Mouse (Mus musculus) limb, embryonic 13.5 days (tissue): ENCODE measurements around the gene Gstcd. TPM values are rescaled to one million over a fixed set of nuclear protein-coding genes. Genes with fewer than 3 reads are reported as not detected.
A peak's percentile ranks its signal among the peaks of the same experiment; 100 is the strongest.

Experiments used
- ATAC-seq: fragments of 200-750 bp; cut with Nextera tagmentation; 2 replicates; pipeline ENCODE4 v1.8.0; 2017; ENCODE audit warnings: low read depth, moderate number of reproducible peaks, moderate TSS enrichment; ENCODE audit not compliant: low FRiP score
- H3K27ac ChIP-seq: fragments of 300-500 bp; sonication (generic); 2 replicates; pipeline ENCODE4 v1.5.1; 2015; ENCODE audit warnings: inconsistent platforms, mild to moderate bottlenecking, moderate library complexity
- H3K27me3 ChIP-seq: fragments of 300-500 bp; sonication (generic); 2 replicates; pipeline ENCODE4 v1.6.1; 2015; ENCODE audit warnings: mild to moderate bottlenecking, inconsistent platforms
- H3K36me3 ChIP-seq: fragments of 300-500 bp; sonication (generic); 2 replicates; pipeline ENCODE4 v1.6.1; 2015; ENCODE audit warnings: inconsistent platforms, mild to moderate bottlenecking, moderate library complexity
- H3K4me1 ChIP-seq: fragments of 300-500 bp; sonication (generic); 2 replicates; pipeline ENCODE4 v1.6.1; 2015; ENCODE audit warnings: inconsistent platforms
- H3K4me2 ChIP-seq: fragments of 300-500 bp; sonication (generic); replicated peaks from 2 replicates; pipeline ENCODE4 v1.6.1; 2015; ENCODE audit warnings: inconsistent platforms, mild to moderate bottlenecking, moderate library complexity
- H3K4me3 ChIP-seq: fragments of 300-500 bp; sonication (generic); 2 replicates; pipeline ENCODE4 v1.5.1; 2015; ENCODE audit warnings: moderate library complexity, mild to moderate bottlenecking, inconsistent platforms
- H3K9ac ChIP-seq: fragments of 300-500 bp; sonication (generic); 2 replicates; pipeline ENCODE4 v1.6.1; 2015; ENCODE audit warnings: mild to moderate bottlenecking, inconsistent platforms
- H3K9me3 ChIP-seq: fragments of 300-500 bp; sonication (generic); 2 replicates; pipeline ENCODE4 v1.6.1; 2016; ENCODE audit warnings: inconsistent platforms
- WGBS: fragments of 180-500 bp; shearing (Covaris S2); methylation state at CpG from one replicate; pipeline ENCODE4 v1.1.7; 2015; 5-methylcytosine and 5-hydroxymethylcytosine counted together
- polyA plus RNA-seq: library from polyadenylated mRNA; unstranded; fragments of >200 nt; fragmentation: Nextera tagmentation; extraction: Ambion mirVana; gene quantifications from 2 replicates; pipeline ENCODE4 v1.2.1, GENCODE M21; 2015

Gene Gstcd
- polyA plus RNA-seq, 1 experiment from 2014 or later = 7.9 TPM

DNA sequence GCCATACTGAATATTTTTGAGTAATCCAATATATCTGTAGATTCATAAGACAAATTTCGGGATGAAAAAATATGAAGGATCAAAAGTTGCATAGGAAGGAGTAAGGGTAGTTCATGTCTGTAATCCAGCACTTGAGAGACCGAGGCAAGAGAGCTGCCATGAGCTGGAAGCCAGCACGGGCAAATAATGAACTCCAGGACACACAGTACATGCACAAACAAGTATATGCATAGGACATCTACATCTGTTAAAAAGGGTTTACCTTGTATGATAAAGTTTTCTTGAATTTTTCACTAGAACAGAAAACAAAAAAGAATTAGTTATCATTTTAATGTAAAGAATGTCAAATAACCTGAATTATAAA lies 95.9 kb downstream of the Gstcd start:
- Histone ChIP-seq H3K9ac (no peak overlapping the region), H3K4me3 (no peak overlapping the region), H3K4me1 (no peaks in the 10 kb centered on the region), H3K9me3 (no peaks in the 10 kb centered on the region), H3K27ac (no peak overlapping the region), H3K27me3 (no peaks in the 10 kb centered on the region), H3K4me2 (no peak overlapping the region), H3K36me3 (peaks cover 26% of the 10 kb centered on the region)
- 90% methylated on average over 3 of the region's 3 CpGs for WGBS
- ATAC-seq = no peak

DNA sequence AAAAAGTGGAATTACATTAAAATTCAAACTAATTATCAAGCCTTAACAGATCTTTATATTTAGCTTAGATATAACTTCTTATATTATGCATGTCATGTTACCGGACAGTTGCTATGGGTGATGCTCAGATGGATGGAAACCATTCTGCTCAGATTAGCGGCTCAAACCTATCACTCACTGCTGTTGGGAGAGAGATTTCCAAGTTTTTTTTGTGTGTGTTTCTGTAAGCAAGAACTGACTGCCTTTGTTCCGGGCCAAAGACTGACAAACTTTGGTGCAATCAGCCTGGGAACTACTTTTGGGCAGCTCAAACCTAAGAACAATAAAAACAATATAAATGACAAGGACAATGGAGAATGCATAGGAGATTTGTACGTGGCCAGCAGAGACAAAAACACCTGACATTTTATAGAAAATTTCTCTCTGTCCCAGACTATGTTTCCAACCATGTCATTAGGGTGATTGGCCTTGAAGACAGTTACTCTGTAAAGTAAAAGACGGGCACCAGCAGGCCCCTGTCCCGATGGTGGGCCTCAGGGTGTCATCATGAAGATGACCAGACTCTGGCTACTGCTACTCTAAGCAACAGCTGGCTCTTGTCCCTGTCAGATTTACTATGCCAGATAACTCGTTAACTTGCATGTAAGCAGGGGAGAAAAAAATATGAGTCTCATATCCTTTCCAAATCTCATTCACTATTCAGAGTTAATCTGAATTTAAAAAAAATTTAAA lies 96.5 kb downstream of the Gstcd start:
- Histone ChIP-seq H3K27ac (no peak overlapping the region), H3K27me3 (no peaks in the 10 kb centered on the region), H3K4me3 (no peak overlapping the region), H3K36me3 (peaks cover 23% of the 10 kb centered on the region), H3K4me1 (no peaks in the 10 kb centered on the region), H3K9me3 (no peaks in the 10 kb centered on the region), H3K9ac (no peak overlapping the region), H3K4me2 (no peak overlapping the region)
- ATAC-seq = no peak
- WGBS = 88% methylated on average over 7 of the region's 7 CpGs

DNA sequence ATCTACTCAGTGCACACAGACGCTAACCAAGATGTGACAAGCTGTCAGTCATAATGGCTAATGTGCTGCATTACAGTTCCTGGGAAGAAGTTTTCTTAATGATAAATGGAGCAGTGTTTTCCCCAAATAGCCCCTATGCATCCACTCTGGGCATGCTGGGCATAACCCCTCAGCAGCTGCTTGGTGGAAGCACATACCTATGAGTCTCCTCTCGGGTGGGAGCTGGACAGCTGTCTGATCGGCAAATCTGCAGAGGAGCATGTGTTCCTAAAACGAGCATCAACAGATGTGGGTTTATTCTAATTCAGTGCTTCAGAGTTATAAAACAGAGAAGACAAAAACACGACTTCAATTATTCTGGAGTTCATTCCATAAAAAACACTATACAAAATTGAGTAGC lies 105.6 kb downstream of the Gstcd start:
- WGBS = 79% methylated on average over 5 of the region's 5 CpGs
- peak; percentile 62; the same call in 1 of the 2 replicates for ATAC-seq
- peaks cover 16% of the 10 kb centered on the region for H3K36me3 ChIP-seq

DNA sequence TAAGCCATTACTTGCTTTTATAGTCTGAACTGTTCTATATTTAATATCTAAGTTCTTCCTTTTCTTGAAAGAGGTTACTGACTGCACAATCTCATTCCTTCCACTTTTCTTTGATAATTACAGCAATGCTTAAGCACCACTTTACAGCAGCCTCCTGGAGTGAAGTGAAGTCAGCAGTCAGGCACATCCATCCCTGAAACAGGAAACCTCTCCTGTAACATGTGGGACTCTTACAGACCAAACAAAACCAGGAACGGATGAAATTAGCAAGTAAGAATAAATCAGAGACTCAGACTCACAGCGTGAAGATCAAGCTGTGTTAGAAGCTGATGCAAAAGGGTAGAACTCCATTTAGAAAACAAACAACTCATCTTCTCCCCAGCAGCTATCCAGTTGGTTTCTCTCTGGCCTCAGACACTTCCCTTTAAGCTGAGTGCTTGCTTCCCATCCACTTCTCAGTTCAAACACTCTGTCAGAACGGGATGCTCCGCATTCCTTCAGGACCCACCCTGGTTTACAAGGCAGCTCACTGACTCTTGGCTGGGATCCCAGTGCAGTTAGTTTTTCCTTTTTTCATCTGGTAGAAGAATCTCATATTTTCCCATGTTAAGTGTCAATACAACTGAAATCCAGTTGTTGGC lies 107.9 kb downstream of the Gstcd start:
- H3K9me3 ChIP-seq = no peaks in the 10 kb centered on the region
- peaks cover 18% of the 10 kb centered on the region for H3K4me1 ChIP-seq
- peak; percentile 68; the same call in 1 of the 2 replicates for ATAC-seq
- H3K9ac ChIP-seq = no peak overlapping the region
- H3K27ac ChIP-seq = peak overlapping the region; percentile 56; the same call in 1 of the 2 replicates
- no peak overlapping the region for H3K4me3 ChIP-seq
- no peak overlapping the region for H3K4me2 ChIP-seq
- WGBS = 21% methylated on average over 4 of the region's 4 CpGs
- no peaks in the 10 kb centered on the region for H3K27me3 ChIP-seq
- peaks cover 31% of the 10 kb centered on the region for H3K36me3 ChIP-seq

More for the DNA sequence above, 105.6 kb downstream of the Gstcd start:
- H3K4me2 ChIP-seq = no peak overlapping the region
- peaks cover 18% of the 10 kb centered on the region for H3K4me1 ChIP-seq
- H3K9ac ChIP-seq = no peak overlapping the region
- H3K4me3 ChIP-seq = no peak overlapping the region
- H3K27ac ChIP-seq = no peak overlapping the region
- H3K27me3 ChIP-seq = no peaks in the 10 kb centered on the region
- no peaks in the 10 kb centered on the region for H3K9me3 ChIP-seq

DNA sequence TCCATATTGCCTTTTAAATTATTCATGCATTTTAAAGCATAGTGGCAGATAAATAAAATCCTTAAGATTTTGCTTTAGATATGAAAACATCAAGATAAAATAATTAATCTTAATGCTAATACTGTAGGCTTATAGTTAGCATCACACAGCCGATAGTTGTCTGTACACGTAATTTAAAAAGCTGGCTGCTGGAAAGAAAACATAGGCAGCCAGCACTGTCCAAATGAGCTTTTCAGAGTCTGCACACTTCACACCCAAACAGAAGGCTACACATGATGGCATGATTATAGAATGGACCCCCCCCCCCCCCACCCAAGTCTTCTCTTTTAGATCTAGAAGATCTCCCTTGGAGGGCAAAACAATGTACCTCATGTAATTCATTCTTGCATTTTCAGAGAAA lies 109.9 kb downstream of the Gstcd start:
- Histone ChIP-seq H3K9ac (no peak overlapping the region), H3K4me2 (no peak overlapping the region), H3K27me3 (no peaks in the 10 kb centered on the region), H3K4me3 (no peak overlapping the region), H3K4me1 (peaks cover 14% of the 10 kb centered on the region), H3K27ac (no peak overlapping the region), H3K9me3 (no peaks in the 10 kb centered on the region), H3K36me3 (peaks cover 26% of the 10 kb centered on the region)
- ATAC-seq = no peak
- WGBS = 96% methylated on average over 2 of the region's 2 CpGs

DNA sequence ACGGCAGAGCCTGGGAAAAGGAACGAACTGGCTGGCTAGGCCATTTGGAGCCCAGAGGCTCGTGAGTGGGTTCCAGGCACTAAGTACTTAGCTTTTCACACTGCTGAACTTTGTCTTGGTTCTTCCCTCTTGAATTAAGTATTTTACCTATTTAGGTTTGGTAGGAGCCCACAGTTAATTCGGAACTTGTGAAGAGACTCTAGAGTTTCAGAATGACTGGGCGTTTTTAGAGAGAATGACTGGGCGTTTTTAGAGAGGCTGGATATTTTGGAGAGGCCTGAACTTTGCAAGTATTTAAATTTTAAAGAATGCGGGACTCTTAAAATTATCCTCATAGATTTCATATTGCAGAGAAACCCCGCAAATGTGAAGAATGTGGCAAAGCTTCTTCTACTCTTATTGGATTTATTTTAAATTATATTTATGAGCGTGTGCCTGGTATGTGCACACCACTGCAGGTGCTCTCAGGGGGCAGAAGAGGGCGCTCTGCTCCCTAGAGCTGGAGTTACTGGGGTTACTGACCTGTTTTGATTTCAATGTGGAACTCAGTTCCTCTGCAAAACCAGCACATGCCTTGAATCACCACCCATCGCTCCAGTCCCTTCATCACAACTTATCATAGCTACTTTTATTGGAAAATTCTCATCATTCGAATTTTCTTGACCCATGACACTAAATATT lies 111.9 kb downstream of the Gstcd start:
- 89% methylated on average over 12 of the region's 12 CpGs for WGBS
- Histone ChIP-seq H3K4me1 (peaks cover 13% of the 10 kb centered on the region), H3K27ac (no peak overlapping the region), H3K9me3 (no peaks in the 10 kb centered on the region), H3K9ac (no peak overlapping the region), H3K27me3 (no peaks in the 10 kb centered on the region), H3K4me2 (no peak overlapping the region), H3K4me3 (no peak overlapping the region), H3K36me3 (peaks cover 23% of the 10 kb centered on the region)
- no peak for ATAC-seq

DNA sequence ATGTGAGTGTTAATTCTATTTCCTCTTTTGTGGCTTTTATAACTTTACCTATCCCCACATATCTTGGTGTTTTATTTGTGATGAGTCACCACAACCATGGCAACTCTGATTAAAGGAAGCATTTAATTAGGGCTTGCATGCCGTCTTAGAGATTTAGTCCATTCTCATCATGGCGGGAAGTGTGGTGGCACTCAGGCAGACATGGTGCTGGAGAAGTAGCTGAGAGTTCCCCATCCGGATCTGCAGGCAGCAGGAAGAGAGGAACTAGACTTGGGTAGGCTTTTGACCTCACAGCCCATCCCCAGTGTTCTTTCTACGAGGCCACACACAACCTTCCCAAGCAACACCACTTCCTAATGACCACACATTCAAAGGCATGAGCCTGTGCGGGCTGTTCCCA lies 125.6 kb downstream of the Gstcd start:
- Histone ChIP-seq H3K36me3 (no peaks in the 10 kb centered on the region), H3K27ac (no peak overlapping the region), H3K27me3 (no peaks in the 10 kb centered on the region), H3K4me3 (no peak overlapping the region), H3K4me1 (no peaks in the 10 kb centered on the region), H3K4me2 (no peak overlapping the region), H3K9ac (no peak overlapping the region), H3K9me3 (no peaks in the 10 kb centered on the region)
- no peak for ATAC-seq
- WGBS = 63% methylated on average over 5 of the region's 5 CpGs

DNA sequence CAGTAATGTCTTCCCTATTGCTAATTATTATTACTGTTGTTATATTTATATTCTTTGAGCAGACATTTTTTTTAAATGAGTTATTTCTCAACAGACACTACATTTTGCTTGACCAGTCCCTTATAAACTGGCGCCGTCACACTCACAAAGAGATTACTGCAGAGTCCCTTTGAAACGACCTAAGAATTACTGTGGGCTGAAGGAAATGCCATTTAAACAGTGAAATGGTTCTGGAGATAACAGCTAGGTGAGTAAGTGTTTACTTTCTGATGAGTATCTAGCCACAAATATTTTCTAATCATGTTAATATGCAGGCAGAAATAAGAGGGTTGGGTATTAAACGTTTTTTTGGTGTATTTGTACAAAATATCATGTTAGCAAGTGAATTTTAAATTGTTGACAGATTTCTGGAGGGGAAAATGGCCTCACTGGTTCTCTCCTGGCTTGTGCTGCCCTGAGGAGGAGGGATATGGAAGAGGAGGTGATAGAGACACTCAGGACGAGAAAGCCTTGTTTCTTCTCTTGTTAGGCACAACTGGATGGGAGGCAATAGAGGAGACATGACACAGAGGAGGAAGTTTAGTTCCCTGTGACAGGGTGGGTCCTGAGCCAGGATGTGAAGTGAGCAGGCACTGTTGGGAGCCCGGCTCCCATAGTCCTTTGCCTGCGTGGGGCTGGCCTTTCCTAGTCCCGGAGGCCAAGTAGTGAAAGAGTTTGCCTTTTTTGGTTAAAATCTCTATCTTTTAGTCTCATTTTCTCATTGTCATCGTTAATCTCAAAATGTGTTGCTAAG lies 126.9 kb downstream of the Gstcd start:
- 70% methylated on average over 9 of the region's 9 CpGs for WGBS
- Histone ChIP-seq H3K27ac (no peak overlapping the region), H3K4me2 (no peak overlapping the region), H3K4me3 (no peak overlapping the region), H3K9ac (no peak overlapping the region), H3K27me3 (no peaks in the 10 kb centered on the region), H3K4me1 (no peaks in the 10 kb centered on the region), H3K9me3 (no peaks in the 10 kb centered on the region), H3K36me3 (no peaks in the 10 kb centered on the region)
- ATAC-seq = no peak

DNA sequence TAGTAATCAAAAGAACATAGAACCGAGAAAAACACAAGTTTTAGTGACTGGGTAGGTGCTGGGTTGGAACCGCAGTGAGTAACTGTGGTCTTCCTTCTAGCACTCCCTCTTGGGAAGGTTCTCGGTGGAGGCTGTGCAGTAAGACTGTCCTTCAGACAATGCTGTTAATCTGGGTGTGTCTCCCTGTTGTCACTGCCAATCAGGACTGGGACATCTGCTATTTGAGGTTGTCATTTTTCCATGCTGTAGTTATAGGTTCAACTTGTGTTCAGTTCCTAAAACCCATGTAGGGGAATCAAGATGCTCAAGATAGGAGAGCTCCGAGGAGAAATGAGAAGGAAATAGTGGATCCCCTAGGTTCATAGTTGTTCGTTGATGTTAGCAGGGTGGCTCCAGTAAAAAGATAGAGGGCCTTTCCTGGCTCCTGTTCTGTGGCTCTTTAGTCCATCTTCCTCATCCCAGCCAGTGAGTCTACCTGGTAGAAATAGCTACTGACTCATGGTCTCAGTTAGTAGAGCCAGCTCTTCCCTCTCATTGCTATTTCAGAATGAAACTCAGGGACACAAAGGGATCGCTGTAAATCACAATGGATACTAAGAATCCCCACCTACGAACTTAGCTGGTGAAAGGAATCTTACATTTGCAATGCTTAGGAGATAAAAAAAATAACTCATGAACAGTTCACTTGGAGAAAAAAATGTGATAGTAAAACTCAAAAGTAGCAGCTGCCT lies 129.0 kb downstream of the Gstcd start:
- Histone ChIP-seq H3K4me1 (no peaks in the 10 kb centered on the region), H3K4me3 (no peak overlapping the region), H3K36me3 (no peaks in the 10 kb centered on the region), H3K9ac (no peak overlapping the region), H3K27me3 (no peaks in the 10 kb centered on the region), H3K9me3 (no peaks in the 10 kb centered on the region), H3K27ac (no peak overlapping the region), H3K4me2 (no peak overlapping the region)
- WGBS = 84% methylated on average over 7 of the region's 7 CpGs
- no peak for ATAC-seq

DNA sequence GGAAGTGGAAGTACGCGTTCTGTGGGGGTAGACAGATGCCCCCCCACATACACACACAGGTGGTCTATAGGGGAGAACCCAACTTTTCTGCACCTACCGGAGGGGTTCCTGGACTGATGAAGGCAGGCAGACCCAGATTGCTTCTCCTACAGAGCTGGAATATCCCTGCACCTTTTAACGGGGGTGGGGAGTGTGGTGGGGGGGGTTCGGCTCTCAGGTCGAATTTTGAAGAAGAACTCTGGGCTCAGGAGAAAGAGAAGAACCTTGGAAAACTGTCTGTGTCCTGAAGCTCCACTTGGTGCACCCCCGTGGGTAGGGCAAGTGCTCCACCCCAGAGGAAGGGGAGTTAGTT lies 141.3 kb downstream of the Gstcd start:
- no peak for ATAC-seq
- no peak overlapping the region for H3K27ac ChIP-seq

DNA sequence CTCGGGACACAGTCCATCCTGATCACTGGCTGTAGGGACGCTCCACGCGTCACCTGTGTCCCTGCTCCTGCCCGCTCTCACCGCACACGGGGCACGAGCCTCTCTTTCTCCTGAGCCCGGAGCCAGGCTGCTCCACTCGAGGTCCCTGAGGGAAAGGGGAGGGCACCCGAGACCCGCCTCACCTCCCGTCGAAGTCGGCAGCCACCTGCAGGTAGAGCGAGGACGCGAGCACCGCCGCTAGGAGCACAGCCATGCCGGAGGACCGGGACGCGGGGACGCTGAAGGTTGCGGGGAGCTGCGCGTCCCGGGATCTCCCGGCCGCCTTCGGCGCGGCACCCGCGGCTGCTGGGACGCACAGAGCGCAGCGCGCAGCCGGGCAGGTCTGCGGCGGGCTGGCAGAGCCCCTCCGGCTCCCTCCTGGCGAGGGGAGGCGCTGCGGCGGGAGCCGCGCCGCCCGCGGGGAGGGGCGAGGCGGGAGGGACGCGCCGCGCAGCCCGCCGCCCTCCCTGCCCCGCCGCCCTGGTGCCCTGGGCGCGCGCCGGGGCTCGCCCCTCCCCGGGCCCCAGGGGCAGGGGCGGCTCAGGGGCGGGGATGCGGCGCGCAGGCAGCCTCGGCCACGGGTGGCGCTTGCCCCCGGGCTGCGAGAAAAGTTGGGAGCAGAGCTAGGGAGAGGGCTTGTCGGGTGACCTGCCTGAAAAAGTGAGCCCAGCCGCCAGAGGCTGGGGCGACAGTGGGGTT lies 141.9 kb downstream of the Gstcd start, which contains the start of gene Npnt:
Gene Npnt, minus strand, starts transcription at position 501 of the 738 bp plus-strand sequence.
- ATAC-seq = peak; percentile 80
- no peaks in the 10 kb centered on the region for H3K9me3 ChIP-seq
- peaks cover 22% of the 10 kb centered on the region for H3K4me1 ChIP-seq
- peak within 1 kb of the TSS; percentile 99 for H3K4me2 ChIP-seq
- peak within 1 kb of the TSS; percentile 16; the same call in 1 of the 2 replicates for H3K27ac ChIP-seq
- peak within 1 kb of the TSS; percentile 71 for H3K4me3 ChIP-seq
- H3K9ac ChIP-seq = peak within 1 kb of the TSS; percentile 73
- under 1% methylated on average over 54 of the region's 82 CpGs for WGBS
- H3K36me3 ChIP-seq = no peaks in the 10 kb centered on the region
- H3K27me3 ChIP-seq = peaks cover 23% of the 10 kb centered on the region; the same call in 1 of the 2 replicates

More for the DNA sequence above, 141.3 kb downstream of the Gstcd start:
- peaks cover 23% of the 10 kb centered on the region; the same call in 1 of the 2 replicates for H3K27me3 ChIP-seq
- H3K4me2 ChIP-seq = peak overlapping the region; percentile 99
- H3K36me3 ChIP-seq = no peaks in the 10 kb centered on the region
- peaks cover 17% of the 10 kb centered on the region for H3K4me1 ChIP-seq
- peak overlapping the region; percentile 71 for H3K4me3 ChIP-seq
- 10% methylated on average over 7 of the region's 7 CpGs for WGBS
- H3K9ac ChIP-seq = peak overlapping the region; percentile 73
- H3K9me3 ChIP-seq = no peaks in the 10 kb centered on the region
